ENCODE assay signal across 35 mouse cellular contexts in the genomic region with DNA sequence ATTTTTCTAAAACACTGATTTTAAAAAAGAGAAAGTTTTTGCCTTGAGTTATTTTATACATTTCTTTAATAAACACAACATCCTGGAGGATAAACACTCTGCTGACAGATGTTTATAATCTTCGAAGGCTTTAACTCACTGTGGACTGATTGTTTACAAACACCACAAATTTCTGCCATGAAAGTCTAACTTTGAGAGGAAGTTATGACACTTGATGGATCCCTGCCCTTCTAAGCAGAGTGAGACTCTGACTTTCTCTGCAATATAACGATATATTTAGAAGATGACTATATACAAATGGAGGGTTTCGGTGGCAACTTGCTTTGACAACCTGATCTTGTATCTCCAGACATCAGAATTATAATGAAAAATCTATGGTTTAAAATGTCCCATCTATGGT.
"Had no signal": no experiment of that assay in that cellular context is flagged by ENCODE, and none has a peak within 500 bp of the region (broad histone marks: within the 10 kb centered on the region; RNA-seq: fewer than 3 reads in every experiment).

No protein-coding gene starts in this region.

- DNase-seq: heart, postnatal 10 days; heart, postnatal 14 days; heart, postnatal 36 days; heart, postnatal 4 days; kidney, adult 11 months; kidney, adult 18-20 months; kidney, adult 2 months; kidney, adult 8-10 months; kidney, adult 9 months; kidney, postnatal 10 days; kidney, postnatal 14 days; kidney, postnatal 25 days; kidney, postnatal 36 days; kidney, postnatal 4 days; layer of hippocampus, adult 9-11 months; layer of hippocampus, postnatal 36 days had no signal

- H3K9ac ChIP-seq: heart, embryonic 12.5 days; heart, embryonic 13.5 days; heart, embryonic 15.5 days; hindbrain, embryonic 12.5 days; hindbrain, embryonic 13.5 days; hindbrain, embryonic 14.5 days; hindbrain, embryonic 15.5 days; intestine, embryonic 15.5 days; kidney, embryonic 15.5 days had no signal

- H3K27ac ChIP-seq: heart, embryonic 10.5 days; heart, embryonic 13.5 days; heart, embryonic 15.5 days; hindbrain, embryonic 10.5 days; hindbrain, embryonic 12.5 days; hindbrain, embryonic 13.5 days; hindbrain, embryonic 14.5 days; hindbrain, embryonic 15.5 days; hindbrain, postnatal 0 days; intestine, embryonic 15.5 days; kidney, embryonic 15.5 days; kidney, postnatal 0 days; layer of hippocampus, adult 2 months had no signal

- H3K36me3 ChIP-seq: heart, embryonic 10.5 days; heart, embryonic 12.5 days; heart, embryonic 13.5 days; heart, embryonic 15.5 days; hindbrain, embryonic 10.5 days; hindbrain, embryonic 12.5 days; hindbrain, embryonic 13.5 days; hindbrain, embryonic 15.5 days; intestine, embryonic 15.5 days; kidney, embryonic 15.5 days had no signal

- H3K4me2 ChIP-seq: heart, embryonic 11.5 days; heart, embryonic 12.5 days; heart, embryonic 13.5 days; heart, embryonic 15.5 days; hindbrain, embryonic 12.5 days; hindbrain, embryonic 13.5 days; hindbrain, embryonic 14.5 days; hindbrain, embryonic 15.5 days; intestine, embryonic 15.5 days; kidney, embryonic 15.5 days had no signal

- H3K4me1 ChIP-seq: heart, embryonic 10.5 days; heart, embryonic 12.5 days; heart, embryonic 13.5 days; heart, embryonic 15.5 days; hindbrain, embryonic 10.5 days; hindbrain, embryonic 12.5 days; hindbrain, embryonic 13.5 days; hindbrain, embryonic 15.5 days; intestine, embryonic 15.5 days; kidney, embryonic 15.5 days had no signal

- H3K9me3 ChIP-seq: heart, embryonic 10.5 days; heart, embryonic 12.5 days; heart, embryonic 13.5 days; heart, embryonic 15.5 days; hindbrain, embryonic 10.5 days; hindbrain, embryonic 12.5 days; hindbrain, embryonic 13.5 days; hindbrain, embryonic 15.5 days; intestine, embryonic 15.5 days; kidney, embryonic 15.5 days had no signal

- H3K4me3 ChIP-seq: heart, embryonic 10.5 days; heart, embryonic 12.5 days; heart, embryonic 13.5 days; heart, embryonic 15.5 days; hindbrain, embryonic 10.5 days; hindbrain, embryonic 12.5 days; hindbrain, embryonic 13.5 days; hindbrain, embryonic 15.5 days; intestine, embryonic 15.5 days; kidney, embryonic 15.5 days; layer of hippocampus, adult 2 months had no signal

- ATAC-seq: hindbrain, embryonic 16.5 days; hindbrain, postnatal 0 days; inflammation-experienced regulatory T-cells, adult 6 months; intestine, embryonic 15.5 days; intestine, embryonic 16.5 days; intestine, postnatal 0 days had no signal

- H3K27me3 ChIP-seq: heart, embryonic 12.5 days; heart, embryonic 13.5 days; heart, embryonic 15.5 days; hindbrain, embryonic 12.5 days; hindbrain, embryonic 13.5 days; hindbrain, embryonic 15.5 days; intestine, embryonic 15.5 days; kidney, embryonic 15.5 days had no signal
